Mouse (Mus musculus): ENCODE measurements at regions not wholly inside any gene's neighbourhood (a gene's known extent, or its start where the extent isn't known, plus 50 kb on each side); places are given as distances from the start of the nearest gene placed in this dataset.

DNA sequence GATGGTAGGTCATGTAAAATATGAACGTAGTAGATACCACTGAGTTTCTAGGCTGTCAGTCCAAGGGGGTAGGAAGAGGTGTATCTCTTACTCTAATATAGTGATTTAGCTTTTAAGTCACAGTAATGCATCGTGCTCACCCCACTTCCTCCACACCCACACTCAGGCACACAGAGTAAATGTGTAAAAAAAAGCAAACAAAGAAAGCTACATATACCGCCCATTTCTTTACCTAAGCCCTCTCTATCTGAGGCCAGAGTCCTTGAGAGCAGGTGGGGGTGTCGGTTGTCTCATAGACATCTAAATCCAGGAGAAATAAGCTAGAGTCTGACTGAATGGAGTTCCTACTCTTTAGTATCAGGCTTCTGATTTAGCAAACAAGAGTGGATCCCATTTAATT is 548.5 kb upstream of the Id4 start:
- Histone ChIP-seq H3K4me1 (ENCODE audit: control insufficient read depth in 1 of 2, insufficient read depth in 2 of 2) (no peaks in the 10 kb centered on the region), H3K9ac (ENCODE audit: insufficient read depth, low read depth) (no peak overlapping the region), H3K36me3 (replicated peaks in 1 of 2; ENCODE audit: control insufficient read depth in 1 of 2, insufficient read depth in 1 of 2, low read length in 1 of 2) (no peaks in the 10 kb centered on the region), H3K79me2 (replicated peaks; ENCODE audit: control insufficient read depth, extremely low read depth, insufficient read depth, poor library complexity, severe bottlenecking) (no peaks in the 10 kb centered on the region), H3K4me3 (replicated peaks in 1 of 3; ENCODE audit: low read depth in 2 of 3, low read length in 2 of 3, poor library complexity in 1 of 3) (no peak overlapping the region), H3K4me2 (ENCODE audit: insufficient read depth, low read depth, poor library complexity, severe bottlenecking) (no peak overlapping the region), H3K9me3 (replicated peaks; ENCODE audit: low read length) (peaks cover 60% of the 10 kb centered on the region), H3K27me3 (replicated peaks) (no peaks in the 10 kb centered on the region), H3K27ac (ENCODE audit: insufficient read depth, low read depth) (no peak overlapping the region)
- DNase-seq (ENCODE audit: extremely low read depth), result no peak
- in situ Hi-C loops (cut with MboI; ENCODE audit: low pct_ligation_motif_present, low pct_unique_long_range_greater_than_20kb, low sequenced_read_pairs), result no loop called here
- dilution Hi-C loops (cut with MboI; ENCODE audit: extremely low pct_ligation_motif_present, extremely low pct_unique_long_range_greater_than_20kb, low sequenced_read_pairs), result no loop called here
- no peak for TF ChIP-seq CHD2 (IDR thresholded peaks at IDR 0.05; ENCODE audit: low read length)
- no peak for TF ChIP-seq E2F4 (IDR thresholded peaks at IDR 0.05; ENCODE audit: insufficient replicate concordance, low read depth, low read length)
- no peak for TF ChIP-seq UBTF (IDR thresholded peaks at IDR 0.05; ENCODE audit: low read depth, low read length)
- no peak for TF ChIP-seq ZMIZ1 (IDR thresholded peaks at IDR 0.05; ENCODE audit: low read depth, low read length)
- TF ChIP-seq MAZ (IDR thresholded peaks at IDR 0.05; ENCODE audit: low read depth, low read length), result no peak
- no peak for TF ChIP-seq CHD1 (IDR thresholded peaks at IDR 0.05; ENCODE audit: low read depth, low read length)
- TF ChIP-seq NELFE (IDR thresholded peaks at IDR 0.05; ENCODE audit: low read depth, low read length), result no peak
- TF ChIP-seq HCFC1 (IDR thresholded peaks at IDR 0.05; ENCODE audit: low read depth, low read length), result no peak

- H3K27me3 ChIP-seq (replicated peaks), result no peaks in the 10 kb centered on the region
- no peaks in the 10 kb centered on the region for H3K79me2 ChIP-seq (replicated peaks; ENCODE audit: control insufficient read depth, extremely low read depth, insufficient read depth, poor library complexity, severe bottlenecking)
- peaks cover 56% of the 10 kb centered on the region for H3K9me3 ChIP-seq (replicated peaks; ENCODE audit: low read length)
- no peak overlapping the region for H3K9ac ChIP-seq (ENCODE audit: insufficient read depth, low read depth)
- H3K4me3 ChIP-seq (replicated peaks in 1 of 3; ENCODE audit: low read depth in 2 of 3, low read length in 2 of 3, poor library complexity in 1 of 3), result no peak overlapping the region
- TF ChIP-seq MXI1 (IDR thresholded peaks at IDR 0.05; ENCODE audit: low read depth, low read length) (no peak), MAX (IDR thresholded peaks at IDR 0.05; ENCODE audit: low read length) (no peak), UBTF (IDR thresholded peaks at IDR 0.05; ENCODE audit: low read depth, low read length) (no peak), HCFC1 (IDR thresholded peaks at IDR 0.05; ENCODE audit: low read depth, low read length) (no peak), E2F4 (IDR thresholded peaks at IDR 0.05; ENCODE audit: insufficient replicate concordance, low read depth, low read length) (no peak), MYC (IDR thresholded peaks at IDR 0.05; ENCODE audit: low read depth, low read length) (no peak), ELF1 (IDR thresholded peaks at IDR 0.05; ENCODE audit: low read depth, low read length) (no peak), MAZ (IDR thresholded peaks at IDR 0.05; ENCODE audit: low read depth, low read length) (no peak), USF2 (conservative IDR thresholded peaks at IDR 0.05; ENCODE audit: low read depth, low read length) (no peak), BHLHE40 (IDR thresholded peaks at IDR 0.05; ENCODE audit: low read depth, low read length) (no peak), CTCF (conservative IDR thresholded peaks at IDR 0.05 in 1 of 2, IDR thresholded peaks at IDR 0.05 in 1 of 2; ENCODE audit: low read depth in 2 of 2, low read length in 2 of 2) (no peak), CHD2 (IDR thresholded peaks at IDR 0.05; ENCODE audit: low read length) (no peak), MEF2A (IDR thresholded peaks at IDR 0.05; ENCODE audit: borderline replicate concordance, low read depth, low read length) (no peak), MAFK (IDR thresholded peaks at IDR 0.05; ENCODE audit: insufficient replicate concordance, low read length) (no peak), JUN (IDR thresholded peaks at IDR 0.05; ENCODE audit: insufficient read depth, low read depth, low read length) (no peak), SIN3A (IDR thresholded peaks at IDR 0.05; ENCODE audit: low read length) (no peak), POLR2AphosphoS2 (IDR thresholded peaks at IDR 0.05; ENCODE audit: low read depth, low read length) (no peak), SMC3 (IDR thresholded peaks at IDR 0.05; ENCODE audit: low read depth, low read length) (no peak), USF1 (IDR thresholded peaks at IDR 0.05; ENCODE audit: low read depth, low read length) (no peak)
- dilution Hi-C loops (cut with MboI; ENCODE audit: extremely low pct_ligation_motif_present, extremely low pct_unique_long_range_greater_than_20kb, low sequenced_read_pairs) (no loop called here), in situ Hi-C loops (cut with MboI; ENCODE audit: low pct_ligation_motif_present, low pct_unique_long_range_greater_than_20kb, low sequenced_read_pairs) (no loop called here)
- no peak overlapping the region for H3K4me2 ChIP-seq (ENCODE audit: insufficient read depth, low read depth, poor library complexity, severe bottlenecking)
- no peak overlapping the region for H3K27ac ChIP-seq (ENCODE audit: insufficient read depth, low read depth)
- DNase-seq (ENCODE audit: extremely low read depth), result no peak
- no peaks in the 10 kb centered on the region for H3K36me3 ChIP-seq (replicated peaks in 1 of 2; ENCODE audit: control insufficient read depth in 1 of 2, insufficient read depth in 1 of 2, low read length in 1 of 2)
- no peaks in the 10 kb centered on the region for H3K4me1 ChIP-seq (ENCODE audit: control insufficient read depth in 1 of 2, insufficient read depth in 2 of 2)
These were observed 544.8 kb upstream of the Id4 start for GRCm38 (mm10) chr13:47716265-47716664.
